Mouse (Mus musculus): ENCODE results near the gene Camk2g. TPM values are rescaled to one million over a fixed set of nuclear protein-coding genes. Genes with fewer than 3 reads are reported as not detected.
A peak's percentile ranks its signal among the peaks of the same experiment; 100 is the strongest.

The Camk2g gene
- total RNA-seq, 2 experiments from 2014 or later = 168 to 192 TPM

DNA sequence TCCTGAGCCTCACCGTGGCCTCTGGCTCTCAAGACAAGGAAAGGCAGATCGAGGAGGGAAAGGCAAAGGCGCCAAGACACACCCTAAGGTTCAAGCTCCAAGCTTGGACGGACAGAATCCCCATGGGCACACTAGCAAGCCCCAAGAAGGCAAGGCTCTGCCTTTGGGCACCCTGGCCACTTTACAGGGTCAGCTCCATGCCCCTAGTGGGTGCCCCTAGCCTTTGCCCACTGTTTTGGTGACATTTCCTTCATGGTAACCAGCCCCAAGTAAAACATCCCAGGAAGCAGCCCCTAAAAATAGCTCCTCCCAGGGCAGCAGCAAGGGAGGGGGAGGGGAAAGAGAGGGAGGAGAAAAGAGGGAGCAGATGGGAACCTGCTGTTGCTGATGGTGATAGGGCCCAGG is 7.3 kb downstream of the Camk2g start:
- DNase-seq (ENCODE audit: low spot score) = peak; percentile 54

DNA sequence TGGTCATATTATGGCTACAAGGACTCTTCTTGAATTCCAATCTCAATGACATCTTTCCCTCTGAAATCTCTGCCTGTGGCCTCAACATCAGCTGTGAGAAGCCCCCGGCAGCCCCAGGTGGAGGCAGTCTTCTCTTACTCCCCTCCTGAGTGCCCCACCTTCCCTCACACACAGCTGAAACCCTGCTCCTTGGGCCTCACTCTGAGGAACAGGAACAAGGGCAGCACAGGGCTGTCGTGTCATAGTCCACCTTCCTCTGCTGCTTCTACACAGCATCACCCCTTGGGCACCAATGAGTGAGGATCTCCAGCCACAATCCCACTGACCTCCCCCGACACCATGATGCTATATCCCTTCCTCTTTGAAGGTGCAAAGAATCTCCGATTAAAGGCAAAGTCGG is 7.9 kb downstream of the Camk2g start:
- DNase-seq (ENCODE audit: low spot score) = no peak

GRCm38 (mm10) chr14:20785231-20785630 is 8.7 kb downstream of the Camk2g start:
- no peak for DNase-seq (ENCODE audit: low spot score)

DNA sequence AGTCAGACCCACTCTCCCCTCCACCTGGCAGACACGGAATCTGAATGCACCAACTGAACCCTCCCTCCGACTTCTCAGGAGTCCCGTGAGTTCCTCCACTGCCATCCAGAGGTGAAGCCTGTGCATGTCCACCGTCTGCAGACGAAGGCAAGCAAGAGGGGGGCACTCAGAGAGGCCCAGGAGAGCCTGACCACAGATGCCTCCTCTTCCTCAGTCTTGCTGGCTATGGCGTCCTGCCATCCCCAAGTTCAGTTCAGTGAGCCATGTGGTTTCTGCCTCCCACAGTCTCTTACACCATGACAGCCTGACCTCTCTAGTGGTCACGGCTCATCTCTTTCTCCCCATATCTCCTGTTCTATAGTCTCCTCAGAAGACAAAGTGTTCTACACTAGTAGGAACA is 9.2 kb downstream of the Camk2g start:
- DNase-seq (ENCODE audit: low spot score) = no peak

DNA sequence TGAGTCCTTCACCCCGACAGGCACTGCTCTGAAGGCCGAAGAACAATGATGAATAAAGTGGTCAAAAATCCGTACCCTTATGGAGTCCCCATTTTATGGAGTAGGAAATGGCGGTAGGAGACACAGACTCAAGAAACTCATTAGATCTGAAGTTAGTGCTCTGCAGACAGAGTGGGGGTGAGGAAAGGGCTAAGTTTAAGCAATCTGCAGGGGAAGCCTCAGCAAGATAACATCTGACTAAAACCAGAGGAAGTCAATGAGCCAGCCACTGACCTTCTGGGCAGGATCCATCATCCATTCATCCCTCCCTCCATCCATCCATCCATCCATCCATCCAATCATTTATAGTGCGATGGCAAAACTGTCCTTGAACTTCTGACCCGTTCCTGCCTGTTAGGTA is 10.4 kb downstream of the Camk2g start:
- DNase-seq (ENCODE audit: low spot score) = no peak

DNA sequence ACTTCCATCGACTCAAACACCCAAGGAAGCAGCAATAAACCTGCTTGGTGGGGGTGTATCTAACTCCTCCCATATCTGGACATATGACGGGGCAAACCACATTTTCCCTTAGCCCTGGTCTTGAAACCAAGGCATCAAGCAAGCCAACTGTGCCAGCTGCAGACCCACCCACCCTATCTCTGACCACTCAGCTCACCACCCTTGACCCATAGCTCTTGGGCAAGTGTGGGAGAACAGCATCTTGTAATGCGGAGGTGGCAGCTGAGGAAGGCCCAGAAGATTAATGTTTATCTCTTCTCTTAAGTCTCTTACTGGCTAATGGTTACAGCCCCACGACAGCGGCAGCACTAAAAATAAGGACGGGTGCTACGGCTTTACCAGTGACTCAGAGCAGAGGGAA is 11.0 kb downstream of the Camk2g start:
- no peak for DNase-seq (ENCODE audit: low spot score)

DNA sequence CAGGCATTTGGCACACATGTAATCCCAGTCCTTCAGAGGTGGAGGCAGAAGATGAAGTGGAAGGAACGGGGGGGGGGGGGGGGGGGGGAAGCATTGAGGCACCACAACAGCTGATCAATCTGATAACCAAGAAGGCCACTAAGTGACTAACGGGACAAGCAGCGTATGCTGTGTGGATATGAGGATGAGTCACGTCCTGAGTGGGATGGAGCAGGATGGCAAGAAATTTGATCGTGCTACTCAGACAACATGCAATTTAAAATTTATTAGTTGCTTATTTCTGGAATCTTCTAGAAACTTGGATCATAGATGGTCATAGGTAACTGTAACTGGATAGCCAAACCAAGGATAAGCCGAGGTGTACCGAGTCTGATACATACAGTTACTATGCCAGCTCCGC is 13.7 kb downstream of the Camk2g start:
- no peak for DNase-seq (ENCODE audit: low spot score)

DNA sequence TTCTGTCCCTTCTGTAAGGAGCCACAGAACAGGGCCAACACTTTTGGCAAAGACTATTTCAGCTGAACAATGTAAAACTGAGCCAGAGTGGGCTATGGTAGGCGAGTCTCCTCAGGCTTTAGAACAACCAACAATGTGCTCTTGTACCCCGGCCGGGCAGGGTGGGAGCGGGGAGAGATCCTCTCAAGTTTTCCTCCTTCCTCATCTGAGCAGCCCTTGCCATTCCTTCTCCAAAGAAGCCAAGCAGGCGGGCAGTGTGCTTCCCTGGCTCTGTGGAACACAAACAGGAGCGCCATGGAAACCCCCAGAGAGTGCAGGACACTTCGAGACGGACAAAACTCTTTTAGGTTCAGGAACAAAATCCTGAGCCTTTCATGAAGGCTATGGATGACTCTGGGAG is 15.4 kb downstream of the Camk2g start:
- no peak for DNase-seq (ENCODE audit: low spot score)

DNA sequence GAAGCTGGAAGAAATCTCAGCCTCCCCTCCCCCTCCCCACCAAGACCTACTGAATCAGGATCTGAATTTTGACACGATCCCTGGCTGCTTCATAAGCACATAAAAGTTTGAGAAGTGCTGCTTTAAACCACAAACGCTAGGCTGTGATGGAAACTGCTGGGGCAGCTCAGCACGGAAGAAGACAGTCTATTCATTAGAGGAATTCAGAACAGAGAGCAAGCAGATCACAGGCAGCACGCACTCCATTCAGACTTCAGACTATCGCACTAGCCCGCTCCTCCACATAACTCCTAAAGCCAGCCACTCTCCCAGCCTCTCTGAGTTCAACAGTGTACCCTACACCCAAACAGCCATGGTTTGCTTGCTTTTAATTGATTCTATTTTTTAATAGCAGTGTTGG is 18.2 kb downstream of the Camk2g start:
- DNase-seq (ENCODE audit: low spot score) = no peak

GRCm38 (mm10) chr14:20773410-20773809 is 20.5 kb downstream of the Camk2g start:
- DNase-seq (ENCODE audit: low spot score) = peak; percentile 67

- DNase-seq (ENCODE audit: low spot score) = no peak
Measured at GRCm38 (mm10) chr14:20772808-20773207, 21.1 kb downstream of the Camk2g start.

DNA sequence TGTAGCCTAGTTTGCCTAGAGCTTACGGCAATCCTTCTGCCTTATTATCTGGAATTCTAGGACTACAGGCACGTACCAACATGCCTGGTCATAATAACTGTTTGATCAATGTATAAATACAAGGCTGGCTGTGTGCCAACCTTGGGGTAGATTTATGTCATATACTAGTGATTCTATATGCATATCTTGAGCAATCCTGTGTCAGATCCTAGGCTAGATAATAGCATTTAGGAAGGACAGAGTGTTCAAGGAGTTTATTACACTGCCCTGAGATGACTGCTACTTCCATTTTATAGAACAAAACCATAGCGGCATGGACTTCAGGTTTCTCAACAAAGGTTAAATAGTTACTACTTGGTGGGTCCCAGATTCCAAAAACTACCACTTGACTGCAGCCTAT is 21.9 kb downstream of the Camk2g start:
- no peak for DNase-seq (ENCODE audit: low spot score)

GRCm38 (mm10) chr14:20768581-20768980 is 25.3 kb downstream of the Camk2g start:
- no peak for DNase-seq (ENCODE audit: low spot score)

GRCm38 (mm10) chr14:20767936-20768335 is 26.0 kb downstream of the Camk2g start:
- no peak for DNase-seq (ENCODE audit: low spot score)

GRCm38 (mm10) chr14:20765642-20766258 is 28.1 kb downstream of the Camk2g start:
- DNase-seq (ENCODE audit: low spot score) = peak; percentile 93

DNA sequence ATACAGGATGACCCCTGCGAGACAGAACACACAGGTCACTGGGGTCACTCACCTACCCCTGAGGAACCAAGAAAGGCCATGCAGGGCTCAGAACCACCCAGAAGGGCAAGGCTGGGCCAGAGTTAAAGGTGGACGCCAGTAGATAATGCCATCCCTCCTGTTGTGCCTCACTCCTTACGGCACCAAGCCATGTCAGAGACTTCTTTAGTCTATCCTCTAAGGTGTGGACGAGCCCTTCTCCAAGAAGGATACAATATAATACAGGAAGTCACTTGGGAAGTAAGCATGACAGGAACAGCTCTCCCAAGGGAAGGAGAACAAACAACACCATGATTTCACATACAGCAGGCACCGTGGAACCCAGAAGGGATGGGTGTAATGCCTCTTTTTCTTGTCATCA is 28.9 kb downstream of the Camk2g start:
- no peak for DNase-seq (ENCODE audit: low spot score)

DNA sequence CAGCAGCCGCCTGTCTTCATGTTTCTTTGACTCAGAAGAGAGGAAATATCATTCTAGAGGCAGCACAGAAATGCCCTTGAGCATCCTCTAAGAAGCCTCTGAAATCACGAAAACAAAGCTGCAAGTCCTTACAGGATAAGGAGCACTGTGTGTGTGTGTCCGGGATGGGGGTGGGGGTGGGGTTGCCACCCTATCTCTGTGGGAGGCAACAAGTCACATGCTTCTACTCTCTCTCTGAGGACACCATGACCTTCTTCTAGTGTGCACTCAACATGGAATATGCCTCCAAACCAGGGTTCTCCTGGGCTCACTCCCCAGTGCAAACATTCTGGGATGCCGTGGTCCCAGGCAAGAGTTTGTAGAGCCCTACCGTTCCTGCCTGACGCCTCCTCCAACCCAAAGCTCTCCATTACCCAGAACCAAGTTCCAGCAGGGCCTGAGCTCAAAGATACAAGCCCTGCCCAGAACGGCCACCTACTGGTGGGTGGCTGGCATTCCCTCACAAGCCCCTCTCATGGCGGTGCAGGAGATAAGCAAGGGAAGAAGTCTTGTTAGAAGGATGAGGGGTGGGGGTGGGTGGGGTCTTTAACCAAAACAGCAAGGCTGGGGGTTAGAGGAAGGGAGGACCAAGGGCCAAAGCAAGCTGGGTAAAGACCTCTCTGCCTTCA is 35.0 kb downstream of the Camk2g start:
- no peak for DNase-seq (ENCODE audit: low spot score)

DNA sequence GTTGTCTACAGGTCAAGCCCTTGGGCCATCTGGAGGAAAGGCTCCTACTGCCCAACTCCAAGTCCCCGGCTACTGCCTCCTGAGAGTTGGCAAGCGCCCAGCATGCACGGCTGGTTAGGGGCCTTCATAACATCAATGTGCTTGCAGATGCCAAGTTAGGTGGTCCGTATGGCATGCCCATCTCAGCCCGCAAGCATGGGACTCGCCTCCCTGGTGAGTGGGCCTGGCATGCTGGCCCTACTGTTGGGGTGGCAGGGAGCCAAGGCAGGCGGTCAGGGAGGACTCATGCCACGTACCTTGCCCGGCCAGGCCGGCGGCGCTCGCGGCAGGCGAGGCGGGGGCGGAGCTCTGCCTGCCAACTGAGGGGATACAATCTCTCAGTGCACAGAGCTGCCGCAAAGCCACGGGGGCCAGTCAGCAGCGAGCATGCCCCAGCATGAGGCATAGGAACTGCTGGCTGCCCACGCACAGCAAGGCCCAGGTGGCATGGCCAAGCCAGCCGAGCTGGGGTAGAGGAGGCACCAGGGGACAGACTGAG is 36.4 kb downstream of the Camk2g start:
- DNase-seq (ENCODE audit: low spot score) = peak; percentile 31

- DNase-seq (ENCODE audit: low spot score) = no peak
Measured at GRCm38 (mm10) chr14:20753792-20754191, 40.1 kb downstream of the Camk2g start.

- DNase-seq (ENCODE audit: low spot score) = no peak
Measured at GRCm38 (mm10) chr14:20750503-20750902, 43.4 kb downstream of the Camk2g start.

DNA sequence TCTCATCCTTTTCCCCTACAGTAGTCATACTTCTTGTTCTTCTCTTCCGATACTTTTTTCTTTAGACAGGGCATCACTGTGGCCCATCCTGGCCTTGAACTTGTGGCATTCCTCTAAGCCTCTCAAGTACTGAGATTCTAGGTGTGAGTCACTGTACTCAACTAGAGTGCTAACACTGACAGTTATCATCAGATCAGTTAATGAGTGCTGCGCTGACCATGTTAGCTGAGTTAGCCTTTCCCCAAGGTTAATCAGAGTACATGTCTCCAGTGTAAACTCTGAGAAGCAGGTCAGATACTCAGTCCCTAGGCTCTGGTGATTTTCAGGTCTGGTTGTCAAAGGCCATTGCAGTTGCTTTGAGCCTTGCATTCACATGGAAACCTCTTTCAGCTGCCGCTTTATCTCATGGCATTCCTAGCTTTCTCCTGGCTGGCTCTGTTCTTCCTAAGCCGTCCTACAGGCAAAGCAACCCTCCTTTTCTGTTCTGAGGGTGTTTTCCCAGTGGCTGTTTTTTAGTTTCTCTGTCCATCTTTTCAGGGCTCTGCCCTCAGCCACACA is 44.3 kb downstream of the Camk2g start:
- no peak for DNase-seq (ENCODE audit: low spot score)

GRCm38 (mm10) chr14:20748388-20748787 is 45.5 kb downstream of the Camk2g start:
- no peak for DNase-seq (ENCODE audit: low spot score)

- DNase-seq (ENCODE audit: low spot score) = no peak
Measured at GRCm38 (mm10) chr14:20746935-20747334, 47.0 kb downstream of the Camk2g start.
